Mouse (Mus musculus) brain, embryonic 14.5 days (tissue): ENCODE measurements around the gene Txndc9. TPM values are rescaled to one million over a fixed set of nuclear protein-coding genes. Genes with fewer than 3 reads are reported as not detected.

Source experiments
- DNase-seq: peaks from one replicate; pipeline ENCODE4 v3.0.0-alpha.2; 2011; ENCODE audit warnings: low read depth
- CTCF ChIP-seq: fragments of 200-500 bp; IDR thresholded peaks from 2 replicates; pipeline ENCODE4 v1.5.1; 2012; ENCODE audit warnings: inconsistent platforms, mild to moderate bottlenecking, moderate library complexity, borderline replicate concordance; ENCODE audit not compliant: insufficient read depth, insufficient read length; ENCODE audit errors: extremely low read depth
- POLR2A ChIP-seq: fragments of 200-500 bp; IDR thresholded peaks from 2 replicates; pipeline ENCODE4 v1.6.1; 2012; ENCODE audit warnings: mild to moderate bottlenecking, inconsistent platforms, borderline replicate concordance; ENCODE audit not compliant: poor library complexity, insufficient read depth, insufficient read length, severe bottlenecking; ENCODE audit errors: extremely low read depth
- polyA plus RNA-seq: library from polyadenylated mRNA; depleted of rRNA; stranded (reverse); fragments of >200 nt; gene quantifications from 2 replicates; pipeline ENCODE4 v1.2.3, GENCODE M21; 2012; rRNA removed

The Txndc9 gene
- polyA plus RNA-seq, 1 experiment: 51.0 TPM

DNA sequence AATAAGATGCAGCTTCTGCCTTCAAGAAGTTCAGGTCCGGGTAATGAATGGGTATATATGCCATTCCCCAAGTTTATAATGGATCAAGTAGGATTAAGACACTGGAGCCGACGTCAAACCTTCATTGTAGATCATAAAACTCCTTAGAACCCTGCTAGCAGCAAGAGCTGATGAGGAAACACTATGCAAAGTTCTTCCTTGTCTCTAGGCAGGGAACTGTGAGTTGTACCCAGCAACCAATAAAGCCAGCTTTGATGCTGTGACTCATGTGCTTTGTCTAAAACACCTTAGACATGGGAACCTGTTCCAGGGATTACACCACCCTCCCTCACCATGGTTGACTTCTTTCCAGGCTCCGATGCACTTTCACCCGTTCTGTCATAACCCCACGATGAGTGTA lies 28.9 kb downstream of the Txndc9 start:
- TF ChIP-seq CTCF (no peak), POLR2A (no peak)
- no peak for DNase-seq

DNA sequence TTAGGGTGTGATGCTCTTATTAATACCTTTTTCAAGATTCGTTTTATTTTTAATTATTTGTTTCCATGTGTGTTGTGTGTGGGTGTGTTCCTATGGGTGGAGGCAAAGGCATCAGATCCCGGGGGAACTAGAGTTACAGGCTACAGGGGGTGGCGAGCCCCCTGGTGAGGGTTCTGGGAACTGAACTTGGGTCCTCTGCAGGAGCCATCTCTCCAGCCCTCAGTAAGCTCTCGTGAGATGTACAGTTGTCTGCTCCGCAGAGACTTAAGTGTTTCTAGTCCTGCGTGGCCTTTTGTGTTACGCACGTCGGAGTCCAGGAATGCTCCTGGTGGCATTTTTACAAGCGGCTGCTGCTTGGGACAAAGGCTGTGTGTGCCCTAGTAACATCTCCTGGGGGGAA lies 32.1 kb downstream of the Txndc9 start:
- DNase-seq: no peak
- TF ChIP-seq POLR2A (no peak), CTCF (no peak)

DNA sequence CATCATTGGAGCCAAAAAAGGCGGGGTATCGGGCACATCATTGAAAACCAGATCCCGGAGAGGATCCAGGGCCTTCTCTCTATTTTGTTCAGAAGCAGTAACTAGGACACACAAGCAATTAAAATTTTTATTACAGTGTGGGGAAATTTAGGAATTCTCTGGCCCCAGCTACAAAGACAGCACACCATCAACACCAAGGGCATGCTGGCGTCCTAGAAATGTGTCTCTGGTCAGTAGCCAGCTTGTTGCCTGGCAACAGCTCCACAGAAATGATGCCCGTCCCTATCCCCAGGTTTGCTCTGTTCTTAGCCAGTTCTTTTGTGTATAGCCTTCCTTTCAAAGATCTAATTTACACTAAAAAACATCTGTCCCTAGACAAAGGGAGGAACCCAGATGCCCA lies 38.2 kb downstream of the Txndc9 start:
- DNase-seq: peak; percentile 76

GRCm38 (mm10) chr1:37958516-37958915 lies 39.2 kb downstream of the Txndc9 start:
- DNase-seq: no peak
- TF ChIP-seq CTCF (no peak), POLR2A (no peak)

More for the DNA sequence above, 38.2 kb downstream of the Txndc9 start:
- no peak for TF ChIP-seq CTCF
- no peak for TF ChIP-seq POLR2A

DNA sequence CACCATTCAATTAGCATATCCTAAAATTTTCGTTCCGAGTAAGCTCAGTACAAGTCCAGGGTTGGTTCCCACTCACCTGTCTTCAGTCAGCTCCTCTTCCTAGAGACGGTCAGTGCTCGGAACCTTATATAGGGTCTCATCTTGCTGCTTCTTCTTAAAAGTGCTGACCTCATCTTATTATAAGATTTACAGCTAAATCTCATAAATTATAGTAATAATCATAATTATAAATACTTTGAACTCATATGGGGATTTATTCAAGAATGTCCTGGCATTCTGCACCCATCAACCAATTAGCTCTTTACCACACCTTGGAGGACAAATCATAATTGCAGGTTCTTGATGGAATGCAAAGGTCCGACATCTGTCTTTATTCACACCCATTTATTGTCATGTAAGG lies 40.0 kb downstream of the Txndc9 start, which contains the start of gene Lyg1:
Gene Lyg1, minus strand, starts transcription at position 101 of the 400 bp plus-strand sequence.
- TF ChIP-seq CTCF (no peak), POLR2A (no peak)
- no peak for DNase-seq

GRCm38 (mm10) chr1:37956690-37957431 lies 40.8 kb downstream of the Txndc9 start:
- peak; percentile 89 for DNase-seq
- no peak for TF ChIP-seq CTCF
- no peak for TF ChIP-seq POLR2A

DNA sequence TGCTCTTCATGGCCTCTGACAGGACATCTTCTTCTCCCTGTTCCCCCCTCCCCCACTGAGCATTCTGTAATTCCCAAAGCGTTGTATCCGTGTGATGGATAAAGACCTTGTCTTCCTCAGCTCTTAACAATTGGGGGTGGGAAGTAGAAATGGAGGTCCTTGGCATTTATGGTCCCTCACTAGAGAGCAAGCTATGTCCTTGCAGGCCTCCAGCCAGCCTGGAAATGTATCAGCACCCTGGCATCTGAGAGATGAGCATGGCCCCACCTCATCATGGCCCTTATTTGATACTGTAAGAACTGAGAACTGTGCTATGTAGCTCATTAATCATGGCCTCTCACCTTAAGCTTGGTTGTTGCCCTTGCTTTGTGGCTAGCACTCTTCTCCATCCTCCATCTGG lies 42.4 kb downstream of the Txndc9 start:
- no peak for DNase-seq
- TF ChIP-seq POLR2A (no peak), CTCF (no peak)

DNA sequence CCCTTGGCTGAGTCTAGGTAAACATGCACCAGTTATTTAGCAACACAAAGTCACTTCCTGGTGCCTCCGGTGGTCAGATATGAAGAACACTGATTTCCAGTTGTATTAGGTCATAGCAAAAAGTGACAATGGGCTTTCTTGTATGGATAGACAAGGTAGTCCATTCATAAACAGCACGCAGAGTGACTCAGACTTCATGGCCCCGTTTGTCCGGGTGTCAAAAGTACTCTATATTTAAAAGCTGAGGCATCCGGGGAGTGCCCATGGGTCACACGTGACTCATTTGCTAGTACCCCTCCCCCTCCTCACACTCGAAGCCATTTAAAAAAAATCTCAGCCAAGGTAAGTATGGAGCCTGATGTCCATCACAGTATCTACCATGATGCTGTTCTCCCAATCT lies 42.9 kb downstream of the Txndc9 start:
- TF ChIP-seq CTCF (no peak), POLR2A (no peak)
- DNase-seq: no peak

DNA sequence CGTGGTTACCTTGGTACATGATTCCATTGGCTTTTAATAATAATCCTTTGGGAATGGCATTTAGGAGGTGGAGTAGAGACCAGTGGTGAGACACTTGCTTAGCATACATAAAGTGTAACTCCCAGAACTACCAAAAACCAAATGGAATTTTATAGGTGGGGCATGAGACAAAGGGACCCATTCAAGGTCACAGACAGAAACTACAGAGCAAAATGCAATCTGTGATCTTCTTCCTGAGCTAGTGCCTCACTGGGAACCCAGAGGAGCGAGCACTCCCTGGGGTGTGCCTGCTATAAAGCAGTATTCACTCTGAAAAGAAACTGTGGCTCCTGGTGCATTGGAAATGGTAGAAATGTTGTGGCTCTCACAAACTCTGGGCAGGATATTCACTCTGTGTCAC lies 48.8 kb downstream of the Txndc9 start:
- no peak for DNase-seq
- no peak for TF ChIP-seq CTCF
- no peak for TF ChIP-seq POLR2A

Other genes starting within 250 kb of the Txndc9 start
- gene Tsga10, start 131.5 kb downstream of the Txndc9 start, polyA plus RNA-seq: 16.0 and 17.6 TPM in 2 replicates
- 4.8 and 5.3 TPM in 2 replicates for gene Lipt1, start 126.2 kb downstream of the Txndc9 start, polyA plus RNA-seq
- gene Mitd1, start 107.5 kb downstream of the Txndc9 start, polyA plus RNA-seq: 16.5 and 19.1 TPM in 2 replicates
- 118 and 120 TPM in 2 replicates for gene Mrpl30, start 107.4 kb downstream of the Txndc9 start, polyA plus RNA-seq
- 0.03 TPM in 1 of 2 replicates, not detected in the other for gene Lyg2, start 81.4 kb downstream of the Txndc9 start, polyA plus RNA-seq
- gene Lyg1, start 40.1 kb downstream of the Txndc9 start, polyA plus RNA-seq: not detected in 2 replicates
- 20.0 and 28.0 TPM in 2 replicates for gene Eif5b, start 117 bp upstream of the Txndc9 start, polyA plus RNA-seq
- 30.7 and 34.9 TPM in 2 replicates for gene Rev1, start 131.9 kb upstream of the Txndc9 start, polyA plus RNA-seq